Mouse (Mus musculus): ENCODE results near the gene Hhipl1.
A peak's percentile ranks its signal among the peaks of the same experiment; 100 is the strongest.

Gene Hhipl1

GRCm38 (mm10) chr12:108305812-108306794 is at the start of gene Hhipl1:
TSS of gene Hhipl1 (plus strand) at chr12:108306270.
- no peak for DNase-seq (ENCODE audit: low read depth, low spot score)

GRCm38 (mm10) chr12:108256734-108257133 is 49.3 kb upstream of the Hhipl1 start:
- DNase-seq (ENCODE audit: low read depth, low spot score): no peak

- DNase-seq (ENCODE audit: low read depth, low spot score): no peak
Measured at GRCm38 (mm10) chr12:108259322-108260049, 46.6 kb upstream of the Hhipl1 start.

DNA sequence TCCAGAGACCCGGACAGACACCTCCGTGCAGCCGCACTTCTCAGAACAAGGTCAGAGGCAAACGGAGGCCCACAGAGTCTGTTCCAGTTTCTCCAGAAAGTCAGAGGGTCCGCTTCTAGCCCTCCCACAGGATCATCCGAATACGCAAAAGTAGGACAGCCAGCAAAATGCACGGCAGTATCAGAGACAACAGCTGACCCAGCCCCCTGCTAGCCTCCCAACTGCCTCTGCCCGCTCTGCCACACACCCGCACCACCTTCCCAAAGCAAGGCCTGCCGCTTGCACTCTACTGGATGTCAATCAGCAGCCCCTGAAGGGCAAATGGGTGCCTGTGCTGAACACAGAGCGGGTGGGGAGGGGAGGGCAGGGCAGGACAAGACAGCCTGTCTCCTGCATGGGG is 45.1 kb upstream of the Hhipl1 start:
- DNase-seq (ENCODE audit: low read depth, low spot score): no peak

- no peak for DNase-seq (ENCODE audit: low read depth, low spot score)
Measured at GRCm38 (mm10) chr12:108264918-108265317, 41.2 kb upstream of the Hhipl1 start.

DNA sequence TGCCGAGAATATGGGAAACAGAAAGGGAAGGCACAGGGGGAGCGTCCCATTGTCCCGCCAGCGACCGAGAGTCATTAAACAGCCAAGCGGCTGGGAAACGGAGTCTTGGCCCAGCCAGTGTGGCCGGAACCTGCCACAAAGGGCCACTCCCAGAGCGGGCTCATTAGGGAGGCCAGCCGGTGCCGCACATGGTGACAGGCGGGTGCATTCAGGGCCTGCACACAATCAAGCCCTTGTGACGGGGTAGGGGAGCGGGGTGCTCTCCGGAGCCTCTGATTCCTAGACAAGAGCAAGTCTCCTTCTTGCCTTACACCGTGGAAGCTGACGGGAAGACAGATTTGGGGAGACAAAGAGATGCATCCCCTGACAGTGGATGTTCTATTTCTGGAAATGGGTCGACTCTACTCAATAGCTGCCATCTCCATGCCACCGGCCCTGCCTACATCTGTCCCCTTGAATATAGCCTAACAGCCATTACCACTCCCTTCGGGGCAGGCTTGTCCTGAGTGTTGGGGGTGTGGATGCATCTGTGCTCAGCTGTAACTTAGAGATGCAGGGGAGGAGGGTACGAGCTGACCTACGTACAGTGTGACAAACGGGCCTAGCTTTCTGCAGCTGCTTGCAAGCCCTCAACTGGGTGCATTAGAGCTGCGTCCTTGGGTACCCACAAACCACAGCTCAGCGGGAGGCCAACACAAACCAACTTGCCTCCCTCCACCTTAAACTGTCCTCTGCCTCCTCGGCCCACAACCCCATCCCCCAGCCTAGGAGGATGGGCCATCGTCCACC is 40.0 kb upstream of the Hhipl1 start:
- no peak for DNase-seq (ENCODE audit: low read depth, low spot score)

DNA sequence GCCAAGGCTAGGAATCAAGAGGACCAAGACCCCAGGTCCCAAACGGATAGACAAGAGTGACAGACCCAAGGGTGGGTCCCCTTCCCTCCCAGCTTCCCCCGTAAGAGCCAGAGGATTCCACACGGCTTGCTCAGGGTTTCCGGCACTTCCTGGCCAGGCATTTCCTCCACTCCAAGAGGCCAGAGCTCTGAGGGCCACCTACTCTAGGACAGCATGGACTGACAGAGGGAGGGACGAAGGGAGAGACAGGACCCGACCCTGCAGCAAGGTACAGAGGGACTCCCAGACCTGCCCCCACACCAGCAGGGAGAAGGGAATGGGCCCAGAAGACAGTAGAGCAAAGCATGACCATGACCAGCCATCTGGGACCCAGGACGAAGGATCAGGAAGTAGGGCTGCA is 38.4 kb upstream of the Hhipl1 start:
- no peak for DNase-seq (ENCODE audit: low read depth, low spot score)

GRCm38 (mm10) chr12:108268970-108269369 is 37.1 kb upstream of the Hhipl1 start:
- no peak for DNase-seq (ENCODE audit: low read depth, low spot score)

- no peak for DNase-seq (ENCODE audit: low read depth, low spot score)
Measured at GRCm38 (mm10) chr12:108269699-108270098, 36.4 kb upstream of the Hhipl1 start.

DNA sequence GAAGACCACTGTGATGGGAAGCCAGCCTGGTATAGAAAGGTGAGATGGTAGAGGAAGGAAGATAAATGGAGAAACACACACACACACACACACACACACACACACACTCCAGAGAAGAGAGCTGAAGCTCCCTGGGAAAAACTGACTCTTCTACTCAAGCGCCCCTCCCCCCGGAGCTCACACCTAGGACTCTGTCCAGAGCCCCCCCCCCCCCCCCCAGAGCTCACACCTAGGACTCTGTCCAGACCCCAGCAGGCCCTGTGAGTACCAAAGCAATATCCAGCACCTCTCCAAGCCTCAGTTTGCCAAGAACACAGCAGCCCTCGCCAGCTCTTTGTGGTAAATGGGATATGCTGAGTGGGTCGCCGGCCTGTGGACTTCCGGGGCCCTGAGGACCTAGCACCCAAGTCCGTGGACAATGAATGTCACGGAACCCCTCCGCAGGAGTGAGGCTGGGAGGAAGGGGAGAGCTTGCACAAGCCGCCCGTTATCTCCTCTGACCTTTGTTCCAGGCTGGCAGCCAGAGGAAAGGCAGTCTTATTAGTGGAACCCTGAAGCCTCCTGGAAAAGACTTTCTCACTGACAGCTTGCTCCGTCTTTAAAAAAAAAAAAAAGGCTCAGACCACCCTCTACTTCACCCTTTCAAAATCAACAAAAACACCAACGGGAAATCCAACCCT is 35.7 kb upstream of the Hhipl1 start:
- DNase-seq (ENCODE audit: low read depth, low spot score): no peak

DNA sequence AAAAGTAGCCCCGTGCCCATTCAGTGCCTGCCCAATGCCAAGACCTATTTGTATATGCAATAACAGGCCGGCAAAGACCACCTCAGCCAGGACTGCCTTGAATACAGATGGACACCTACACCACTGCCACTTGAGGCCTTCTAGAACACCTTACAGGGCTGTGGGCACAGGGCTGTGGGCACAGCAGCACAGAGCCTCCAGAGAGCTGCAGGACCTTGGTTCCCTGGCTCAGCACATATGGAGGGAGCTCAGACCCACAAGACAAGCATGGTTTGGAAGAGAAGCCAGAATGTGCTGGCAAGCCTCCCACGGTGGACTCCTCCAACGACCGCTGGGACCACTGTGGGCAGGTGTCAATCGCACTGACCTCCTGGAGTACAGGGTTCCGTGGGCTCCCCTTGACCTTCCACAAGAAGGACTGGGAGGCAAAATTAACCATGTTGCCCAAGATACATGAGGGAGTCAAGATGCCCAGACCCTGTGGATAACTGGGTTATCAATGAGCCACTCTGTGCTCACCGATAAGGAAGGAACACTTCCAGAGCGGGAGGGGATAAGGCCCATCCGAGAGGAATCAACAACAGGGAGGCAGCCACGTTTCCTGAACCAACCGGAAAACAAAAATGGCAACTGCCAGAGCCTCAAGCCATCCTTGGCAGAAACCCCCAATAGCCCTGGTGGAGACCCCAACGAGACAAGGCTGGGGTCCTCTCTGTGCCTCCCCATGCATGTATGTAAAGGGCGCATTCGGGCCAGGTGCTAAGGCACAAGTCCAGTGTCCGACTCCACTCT is 34.5 kb upstream of the Hhipl1 start:
- no peak for DNase-seq (ENCODE audit: low read depth, low spot score)

DNA sequence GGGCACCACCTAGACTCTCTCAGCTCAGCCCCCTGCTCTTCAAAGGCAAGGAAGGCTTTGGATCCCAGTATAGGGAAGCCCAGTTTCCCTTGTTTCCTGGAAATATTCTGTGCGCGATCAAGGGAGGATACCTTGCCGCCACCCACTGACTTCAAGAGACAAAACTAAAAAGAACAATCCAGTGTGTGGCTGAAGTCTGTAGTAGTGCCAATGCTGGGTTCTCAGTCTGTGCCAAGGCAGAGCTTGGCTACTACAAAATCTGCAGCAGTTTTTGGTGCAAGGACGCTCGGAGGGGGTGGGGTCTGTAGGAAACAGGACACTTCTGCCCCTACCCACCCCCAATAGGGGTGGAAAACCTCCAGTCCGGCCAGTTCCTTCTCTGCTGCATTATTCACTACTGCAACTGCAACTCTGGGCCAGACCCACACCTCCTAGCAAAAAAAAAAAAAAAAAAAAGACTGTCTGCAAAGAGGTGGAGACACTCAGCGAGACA is 33.9 kb upstream of the Hhipl1 start:
- DNase-seq (ENCODE audit: low read depth, low spot score): no peak

GRCm38 (mm10) chr12:108273466-108274312 is 32.4 kb upstream of the Hhipl1 start:
- no peak for DNase-seq (ENCODE audit: low read depth, low spot score)

DNA sequence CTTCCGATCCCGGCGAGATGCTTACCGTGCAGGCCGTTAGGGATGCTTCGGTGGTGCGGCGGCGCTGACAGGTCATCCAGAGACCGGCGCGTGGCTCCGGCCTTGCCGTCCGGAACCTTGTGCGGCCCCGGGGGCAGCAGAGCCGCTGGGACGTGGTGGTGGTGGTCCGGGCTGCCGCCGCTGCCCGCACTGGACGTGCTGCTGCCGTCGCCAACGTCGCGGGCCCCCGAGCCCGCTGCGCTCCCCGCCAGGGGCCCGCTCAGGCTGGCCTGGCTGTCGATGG is 31.8 kb upstream of the Hhipl1 start:
- no peak for DNase-seq (ENCODE audit: low read depth, low spot score)

- no peak for DNase-seq (ENCODE audit: low read depth, low spot score)
Measured at GRCm38 (mm10) chr12:108274661-108275507, 31.2 kb upstream of the Hhipl1 start, which contains the start of gene Ccdc85c. TSS of gene Ccdc85c (minus strand) at chr12:108275425.

DNA sequence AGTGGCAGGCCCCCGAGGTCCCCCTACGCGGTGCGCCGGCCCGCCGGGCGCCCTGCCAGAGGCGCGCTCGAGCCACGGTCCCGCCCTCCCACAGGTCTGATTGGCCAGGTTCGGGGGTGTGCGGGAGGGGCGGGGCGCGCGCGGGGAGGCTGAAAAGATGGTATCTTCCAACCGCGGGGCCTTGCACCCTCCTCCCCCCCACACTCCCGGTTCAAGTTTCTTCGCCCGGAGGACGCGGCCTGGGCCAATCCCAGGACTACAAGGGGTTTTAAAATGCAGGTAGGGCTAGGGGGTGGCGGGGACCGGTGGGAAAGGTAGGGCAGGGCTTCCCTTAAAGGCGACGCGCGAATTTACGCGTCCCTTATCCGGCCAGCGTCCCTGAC is 30.6 kb upstream of the Hhipl1 start:
- DNase-seq (ENCODE audit: low read depth, low spot score): peak; percentile 98

DNA sequence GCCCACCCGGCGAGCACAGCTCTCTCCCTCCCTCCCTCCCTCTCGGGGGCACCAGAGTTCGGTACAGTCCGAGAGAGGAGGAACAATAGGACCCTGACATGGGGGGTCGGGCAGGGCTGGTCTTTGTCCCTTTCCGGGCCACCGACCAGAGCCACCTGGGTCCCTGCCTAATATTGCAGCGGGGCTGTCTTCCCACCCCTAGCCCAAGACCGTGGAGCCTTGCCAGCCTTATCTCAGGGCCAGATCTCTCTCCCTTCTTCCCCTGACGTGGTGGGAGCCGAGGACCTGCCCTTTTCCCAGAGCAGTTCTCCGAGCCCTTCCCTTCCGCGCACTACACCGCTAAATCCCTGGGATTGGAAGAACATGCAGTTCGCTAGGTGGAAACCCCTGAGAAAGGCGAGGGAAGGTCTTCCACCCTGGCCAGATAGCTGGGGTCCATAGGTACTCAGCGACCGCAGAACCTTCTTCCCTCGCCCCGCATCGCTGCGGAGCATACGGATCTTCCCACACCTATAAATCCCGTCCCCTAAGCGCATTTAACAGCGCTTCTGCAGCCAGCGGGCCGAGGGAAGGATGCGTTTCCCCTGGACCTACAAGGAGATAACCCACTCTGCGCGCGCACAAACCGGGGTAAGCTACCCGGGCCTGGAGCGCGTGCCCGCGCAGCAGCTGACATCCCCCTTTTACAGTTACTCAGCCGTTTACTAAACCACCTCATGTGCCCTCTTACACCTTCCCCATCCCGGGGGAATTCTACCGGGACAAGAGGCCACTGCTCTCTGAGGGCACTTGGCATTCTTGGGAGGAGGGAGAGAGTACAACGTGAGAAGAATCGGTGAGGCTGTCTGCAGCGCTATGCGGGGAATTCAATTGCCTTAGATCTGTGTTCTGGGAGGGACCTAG is 29.9 kb upstream of the Hhipl1 start:
- DNase-seq (ENCODE audit: low read depth, low spot score): no peak

Measured in retina, adult 2 months (tissue).